19 mouse cellular contexts compared by ENCODE assay signal in genomic region chr5:119679084-119679483, GRCm38 (mm10). TPM values are rescaled to one million over a fixed set of nuclear protein-coding genes. Genes with fewer than 3 reads are reported as not detected.
DNase-seq lines count a peak whose midpoint lies in the region; ATAC-seq and TF ChIP-seq lines count a peak whose summit lies in the region.
"Had no signal": no experiment of that assay in that cellular context is flagged by ENCODE, and none has a peak within 500 bp of the region (broad histone marks: within the 10 kb centered on the region; RNA-seq: fewer than 3 reads in every experiment).

No protein-coding gene starts in this region.

- no peaks in the 10 kb centered on the region for H3K9me3 ChIP-seq in kidney, embryonic 15.5 days (replicated peaks)
- H3K9me3 ChIP-seq in lung, embryonic 16.5 days (ENCODE audit: control insufficient read depth, low read length), result no peaks in the 10 kb centered on the region
- H3K9me3 ChIP-seq in embryonic facial prominence, embryonic 11.5 days (replicated peaks; ENCODE audit: control insufficient read depth, low read length), result no peaks in the 10 kb centered on the region
- H3K9me3 ChIP-seq: forebrain, embryonic 10.5 days; hindbrain, embryonic 12.5 days; midbrain, embryonic 15.5 days had no signal

- peak overlapping the region; percentile 51; the same call in 1 of the 2 replicates for H3K27ac ChIP-seq in kidney, embryonic 15.5 days
- H3K27ac ChIP-seq in lung, embryonic 16.5 days (ENCODE audit: low read length), result peak overlapping the region; percentile 18
- H3K27ac ChIP-seq in embryonic facial prominence, embryonic 11.5 days (replicated peaks; ENCODE audit: low read depth, low read length), result no peak overlapping the region
- H3K27ac ChIP-seq in small intestine, adult 2 months (ENCODE audit: insufficient read depth, low read depth, low read length), result peak overlapping the region; percentile 21; the same call in 1 of the 2 replicates
- H3K27ac ChIP-seq: forebrain, embryonic 10.5 days; heart, adult 2 months; hindbrain, embryonic 12.5 days; liver, embryonic 14.5 days; midbrain, embryonic 15.5 days had no signal

- TF ChIP-seq POLR2A in small intestine, adult 2 months (IDR thresholded peaks at IDR 0.05; ENCODE audit: low read depth, low read length), result no peak

- H3K4me1 ChIP-seq in kidney, embryonic 15.5 days, result peaks cover 37% of the 10 kb centered on the region
- H3K4me1 ChIP-seq in lung, embryonic 16.5 days (replicated peaks; ENCODE audit: control insufficient read depth, insufficient read depth, low read length), result peaks cover 20% of the 10 kb centered on the region; the same call in 1 of the 2 replicates
- peaks cover 9% of the 10 kb centered on the region for H3K4me1 ChIP-seq in embryonic facial prominence, embryonic 11.5 days (ENCODE audit: control insufficient read depth, insufficient read depth, low read length)
- H3K4me1 ChIP-seq in small intestine, adult 2 months (ENCODE audit: control insufficient read depth, insufficient read depth, insufficient read length, low read length), result peaks cover 10% of the 10 kb centered on the region

- no peak for ATAC-seq in kidney, embryonic 15.5 days (replicated peaks; ENCODE audit: low FRiP score)
- no peak for ATAC-seq in lung, embryonic 16.5 days (ENCODE audit: low read depth)
- ATAC-seq in embryonic facial prominence, embryonic 11.5 days (replicated peaks; ENCODE audit: insufficient number of reproducible peaks, low FRiP score, low TSS enrichment, low read depth), result no peak
- ATAC-seq: inflammation-experienced regulatory T-cells, adult 6 months; midbrain, embryonic 15.5 days had no signal

- H3K4me3 ChIP-seq in kidney, embryonic 15.5 days (replicated peaks), result peak overlapping the region; percentile 21
- H3K4me3 ChIP-seq in lung, embryonic 16.5 days (ENCODE audit: low read length), result peak overlapping the region; percentile 16; the same call in 1 of the 2 replicates
- H3K4me3 ChIP-seq in embryonic facial prominence, embryonic 11.5 days (ENCODE audit: low read depth, low read length), result peak overlapping the region; percentile 16; the same call in 1 of the 2 replicates
- peak overlapping the region; percentile 47 for H3K4me3 ChIP-seq in small intestine, adult 2 months (ENCODE audit: low read depth, low read length)
- H3K4me3 ChIP-seq: forebrain, embryonic 10.5 days; heart, adult 2 months; hindbrain, embryonic 12.5 days; midbrain, embryonic 15.5 days had no signal

- peaks cover 18% of the 10 kb centered on the region for H3K36me3 ChIP-seq in kidney, embryonic 15.5 days
- peaks cover 3% of the 10 kb centered on the region; the same call in 1 of the 2 replicates for H3K36me3 ChIP-seq in lung, embryonic 16.5 days (ENCODE audit: control insufficient read depth, insufficient read depth, low read length)
- no peaks in the 10 kb centered on the region for H3K36me3 ChIP-seq in embryonic facial prominence, embryonic 11.5 days (replicated peaks; ENCODE audit: control insufficient read depth, insufficient read depth, low read depth, low read length)
- peaks cover 91% of the 10 kb centered on the region for H3K36me3 ChIP-seq in small intestine, adult 2 months (ENCODE audit: control insufficient read depth, insufficient read depth, low read length)
- H3K36me3 ChIP-seq: forebrain, embryonic 10.5 days; hindbrain, embryonic 12.5 days; midbrain, embryonic 15.5 days had no signal

- no peak for TF ChIP-seq CTCF in small intestine, adult 2 months (IDR thresholded peaks at IDR 0.05; ENCODE audit: extremely low read depth, insufficient read length, insufficient replicate concordance, low read depth, low read length)

- H3K9ac ChIP-seq in kidney, embryonic 15.5 days, result 0 out of 2 replicates have a peak overlapping the region, but pooled peaks have one; percentile 33
- H3K9ac ChIP-seq in lung, embryonic 16.5 days (ENCODE audit: low read length), result peak overlapping the region; percentile 52
- peak overlapping the region; percentile 43 for H3K9ac ChIP-seq in embryonic facial prominence, embryonic 11.5 days (replicated peaks; ENCODE audit: low read length)
- H3K9ac ChIP-seq: hindbrain, embryonic 12.5 days; liver, embryonic 14.5 days; midbrain, embryonic 15.5 days had no signal

- peak overlapping the region; percentile 84 for H3K4me2 ChIP-seq in kidney, embryonic 15.5 days
- peak overlapping the region; percentile 69 for H3K4me2 ChIP-seq in lung, embryonic 16.5 days (ENCODE audit: low read depth, low read length)
- peak overlapping the region; percentile 26; the same call in 1 of the 2 replicates for H3K4me2 ChIP-seq in embryonic facial prominence, embryonic 11.5 days (ENCODE audit: low read depth, low read length)
- H3K4me2 ChIP-seq: hindbrain, embryonic 12.5 days; midbrain, embryonic 15.5 days had no signal

- DNase-seq in kidney, postnatal 14 days, result no peak
- no peak for DNase-seq in lung, postnatal 36 days
- no peak for DNase-seq in embryonic facial prominence, embryonic 11.5 days (ENCODE audit: low spot score)
- DNase-seq in Muller cell, postnatal 12 days (ENCODE audit: inconsistent ontology term), result no peak
- DNase-seq: B cell, adult 2 months; cerebellum, adult 18-20 months; cerebellum, postnatal 36 days; gastrocnemius, postnatal 14 days; heart, adult 2 months; layer of hippocampus, postnatal 36 days; thymus, adult 18-20 months had no signal

- H3K27me3 ChIP-seq in kidney, embryonic 15.5 days, result peaks cover 98% of the 10 kb centered on the region
- H3K27me3 ChIP-seq in lung, embryonic 16.5 days (ENCODE audit: control insufficient read depth, insufficient read depth, low read depth, low read length), result peaks cover 26% of the 10 kb centered on the region
- H3K27me3 ChIP-seq in embryonic facial prominence, embryonic 11.5 days (ENCODE audit: control insufficient read depth, insufficient read depth, low read length), result peaks cover 42% of the 10 kb centered on the region
- H3K27me3 ChIP-seq in small intestine, adult 2 months (ENCODE audit: control insufficient read depth, insufficient read depth, low read length), result no peaks in the 10 kb centered on the region

RNA-seq across cellular contexts. Expression of gene Tbx3, which starts 8.6 kb away (rescaled TPM):
- 51.1 and 54.4 TPM in 2 replicates for polyA plus RNA-seq in kidney, embryonic 15.5 days (2015; fragmentation: Nextera tagmentation; extraction: Ambion mirVana)
- polyA plus RNA-seq in lung, embryonic 16.5 days (2015; fragmentation: Nextera tagmentation; extraction: Ambion mirVana), result 53.4 and 65.3 TPM in 2 replicates
- polyA plus RNA-seq in embryonic facial prominence, embryonic 11.5 days (2014; fragmentation: Nextera tagmentation; extraction: Ambion mirVana), result 36.9 and 39.8 TPM in 2 replicates
- polyA plus RNA-seq in small intestine, adult 2 months (2012; rRNA removed), result 251 and 672 TPM in 2 replicates

Comparison
In these comparisons a context has a peak if more than half of its experiments do, and no peak if none do; other contexts are left out.
1. H3K4me2 ChIP-seq: peak in every context shown above with its lines; median percentile 84 in kidney, embryonic 15.5 days; 69 in lung, embryonic 16.5 days; 26 in embryonic facial prominence, embryonic 11.5 days.